Mouse (Mus musculus): ENCODE measurements around the gene Stard10. TPM values are rescaled to one million over a fixed set of nuclear protein-coding genes. Genes with fewer than 3 reads are reported as not detected.

Gene Stard10
- polyA plus RNA-seq, 1 experiment from 2014 or later: 8.0 TPM

DNA sequence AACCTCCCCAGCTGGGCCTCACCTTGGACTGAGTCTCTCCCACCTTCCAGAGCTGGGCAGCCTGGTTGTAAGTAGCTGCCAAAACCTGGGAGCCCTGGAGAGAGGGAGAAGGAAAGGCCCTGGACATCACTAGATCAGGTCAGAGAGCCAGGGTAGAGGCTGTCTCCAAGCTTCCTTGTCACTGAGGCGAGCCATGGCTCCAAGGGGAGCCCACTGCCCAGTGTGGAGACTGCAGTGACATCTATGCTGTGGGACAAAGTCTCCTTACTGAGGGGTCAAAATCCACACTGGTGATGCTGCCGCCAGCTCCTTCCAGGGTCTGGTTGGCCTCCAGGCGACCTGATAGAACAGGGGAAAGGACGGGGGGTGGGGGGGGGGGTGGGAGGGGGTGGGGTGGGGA lies 24.8 kb upstream of the Stard10 start:
- WGBS: 68% methylated on average over 4 of the region's 4 CpGs
- no peaks in the 10 kb centered on the region for H3K9me3 ChIP-seq

GRCm38 (mm10) chr7:101292696-101293095 lies 24.2 kb upstream of the Stard10 start:
- peaks cover 11% of the 10 kb centered on the region for H3K4me1 ChIP-seq
- H3K27me3 ChIP-seq: peaks cover 3% of the 10 kb centered on the region; the same call in 1 of the 2 replicates
- 93% methylated on average over 1 of the region's 1 CpGs for WGBS
- H3K4me2 ChIP-seq (replicated peaks): no peak overlapping the region
- H3K36me3 ChIP-seq: peaks cover 12% of the 10 kb centered on the region
- no peak for ATAC-seq (replicated peaks)
- H3K4me3 ChIP-seq: no peak overlapping the region
- no peak overlapping the region for H3K27ac ChIP-seq (replicated peaks)
- no peaks in the 10 kb centered on the region for H3K9me3 ChIP-seq
- H3K9ac ChIP-seq (replicated peaks): no peak overlapping the region

More for the DNA sequence above, 24.8 kb upstream of the Stard10 start:
- H3K4me2 ChIP-seq (replicated peaks): no peak overlapping the region
- H3K36me3 ChIP-seq: peaks cover 12% of the 10 kb centered on the region
- ATAC-seq (replicated peaks): no peak
- no peaks in the 10 kb centered on the region; the same call in 1 of the 2 replicates for H3K27me3 ChIP-seq
- H3K4me1 ChIP-seq: peaks cover 9% of the 10 kb centered on the region
- no peak overlapping the region for H3K27ac ChIP-seq (replicated peaks)
- no peak overlapping the region for H3K9ac ChIP-seq (replicated peaks)
- no peak overlapping the region for H3K4me3 ChIP-seq

DNA sequence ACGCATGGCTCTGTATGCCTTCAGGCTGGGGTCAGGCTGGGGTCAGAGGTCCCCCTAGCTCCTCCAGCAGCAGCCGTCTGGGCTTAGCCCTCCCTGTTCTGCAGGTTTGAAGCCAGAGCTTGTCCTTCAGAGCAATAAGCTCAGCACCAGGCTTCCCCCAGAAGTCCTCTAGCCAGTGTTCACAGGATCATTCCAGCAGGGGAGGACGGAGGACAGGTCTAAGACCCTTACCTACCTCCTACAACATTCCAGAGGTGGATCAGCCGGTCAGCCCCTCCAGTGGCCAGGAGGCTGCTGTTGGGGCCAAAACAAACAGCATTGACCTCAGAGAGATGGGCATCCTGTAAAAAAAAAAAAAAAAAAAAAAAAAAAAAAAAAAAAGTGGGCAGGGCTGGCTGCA lies 23.7 kb upstream of the Stard10 start:
- H3K4me1 ChIP-seq: peaks cover 11% of the 10 kb centered on the region
- 74% methylated on average over 4 of the region's 4 CpGs for WGBS

DNA sequence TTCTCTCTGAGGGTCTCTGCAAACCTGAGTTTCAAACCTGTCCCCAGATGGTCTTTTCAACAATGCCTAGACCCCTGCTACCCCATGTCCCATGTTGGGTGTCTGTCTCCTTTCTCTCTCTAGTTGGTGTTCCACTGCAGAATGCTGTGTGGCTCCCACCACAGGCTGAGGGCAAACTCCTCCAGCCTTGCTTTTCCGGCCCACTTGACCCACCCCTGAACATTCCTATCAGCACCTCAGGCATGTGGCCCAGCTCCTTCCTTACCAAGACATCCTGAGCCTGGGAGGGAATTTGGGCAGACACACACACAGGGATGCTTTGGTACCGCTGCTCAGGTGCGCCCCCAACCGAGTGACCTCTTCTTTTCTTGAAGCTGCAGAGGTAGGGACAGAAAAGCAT lies 23.3 kb upstream of the Stard10 start:
- Histone ChIP-seq H3K36me3 (peaks cover 12% of the 10 kb centered on the region), H3K27ac (replicated peaks) (no peak overlapping the region), H3K4me2 (replicated peaks) (no peak overlapping the region), H3K4me3 (no peak overlapping the region), H3K4me1 (peaks cover 11% of the 10 kb centered on the region), H3K9me3 (no peaks in the 10 kb centered on the region), H3K9ac (replicated peaks) (no peak overlapping the region), H3K27me3 (peaks cover 7% of the 10 kb centered on the region; the same call in 1 of the 2 replicates)
- no peak for ATAC-seq (replicated peaks)
- 56% methylated on average over 4 of the region's 4 CpGs for WGBS

More for the DNA sequence above, 23.7 kb upstream of the Stard10 start:
- Histone ChIP-seq H3K4me2 (replicated peaks) (no peak overlapping the region), H3K36me3 (peaks cover 12% of the 10 kb centered on the region), H3K27ac (replicated peaks) (no peak overlapping the region), H3K27me3 (peaks cover 7% of the 10 kb centered on the region; the same call in 1 of the 2 replicates), H3K4me3 (no peak overlapping the region), H3K9ac (replicated peaks) (no peak overlapping the region), H3K9me3 (no peaks in the 10 kb centered on the region)
- no peak for ATAC-seq (replicated peaks)

DNA sequence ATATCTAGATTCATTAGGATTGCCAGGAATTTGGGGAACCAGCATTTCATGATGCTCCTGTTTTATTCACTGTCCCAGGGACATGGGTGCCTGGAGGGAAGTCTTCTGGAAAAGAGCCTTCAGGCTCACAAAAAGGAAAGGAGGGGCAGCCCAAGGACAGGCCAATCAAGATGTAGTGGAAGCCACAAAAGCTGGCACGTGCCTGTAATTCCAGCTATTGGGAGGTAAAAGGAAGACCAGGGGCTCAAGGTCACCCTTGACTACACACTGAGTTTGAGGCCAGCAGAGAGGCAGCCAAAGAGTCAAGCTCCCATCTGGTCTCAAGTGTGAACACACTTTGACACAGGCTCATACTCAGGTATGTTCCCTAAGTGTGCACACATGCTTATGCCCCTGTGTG lies 21.4 kb upstream of the Stard10 start:
- Histone ChIP-seq H3K4me1 (peaks cover 11% of the 10 kb centered on the region), H3K9ac (replicated peaks) (no peak overlapping the region), H3K9me3 (no peaks in the 10 kb centered on the region), H3K4me3 (no peak overlapping the region), H3K36me3 (peaks cover 7% of the 10 kb centered on the region; the same call in 1 of the 2 replicates), H3K27me3 (peaks cover 19% of the 10 kb centered on the region; the same call in 1 of the 2 replicates), H3K4me2 (replicated peaks) (no peak overlapping the region), H3K27ac (replicated peaks) (no peak overlapping the region)
- ATAC-seq (replicated peaks): no peak
- WGBS: 67% methylated on average over 1 of the region's 1 CpGs

GRCm38 (mm10) chr7:101296252-101297022 lies 20.4 kb upstream of the Stard10 start:
- peaks cover 4% of the 10 kb centered on the region; the same call in 1 of the 2 replicates for H3K36me3 ChIP-seq
- peak; percentile 95 for ATAC-seq (replicated peaks)
- peak overlapping the region; percentile 77 for H3K27ac ChIP-seq (replicated peaks)
- H3K9ac ChIP-seq (replicated peaks): peak overlapping the region; percentile 66
- peak overlapping the region; percentile 61 for H3K4me2 ChIP-seq (replicated peaks)
- WGBS: 10% methylated on average over 35 of the region's 35 CpGs
- H3K9me3 ChIP-seq: no peaks in the 10 kb centered on the region
- H3K4me3 ChIP-seq: peak overlapping the region; percentile 40
- peaks cover 22% of the 10 kb centered on the region; the same call in 1 of the 2 replicates for H3K27me3 ChIP-seq
- peaks cover 16% of the 10 kb centered on the region for H3K4me1 ChIP-seq

- Histone ChIP-seq H3K27me3 (peaks cover 22% of the 10 kb centered on the region; the same call in 1 of the 2 replicates), H3K4me1 (peaks cover 17% of the 10 kb centered on the region), H3K27ac (replicated peaks) (peak overlapping the region; percentile 77), H3K4me2 (replicated peaks) (peak overlapping the region; percentile 61), H3K36me3 (no peaks in the 10 kb centered on the region), H3K9ac (replicated peaks) (peak overlapping the region; percentile 66), H3K9me3 (no peaks in the 10 kb centered on the region), H3K4me3 (peak overlapping the region; percentile 40)
- ATAC-seq (replicated peaks): no peak
- 21% methylated on average over 8 of the region's 8 CpGs for WGBS
Observed at GRCm38 (mm10) chr7:101297023-101297405, 19.9 kb upstream of the Stard10 start.

GRCm38 (mm10) chr7:101298375-101298774 lies 18.5 kb upstream of the Stard10 start:
- H3K4me1 ChIP-seq: peaks cover 25% of the 10 kb centered on the region
- ATAC-seq (replicated peaks): no peak

DNA sequence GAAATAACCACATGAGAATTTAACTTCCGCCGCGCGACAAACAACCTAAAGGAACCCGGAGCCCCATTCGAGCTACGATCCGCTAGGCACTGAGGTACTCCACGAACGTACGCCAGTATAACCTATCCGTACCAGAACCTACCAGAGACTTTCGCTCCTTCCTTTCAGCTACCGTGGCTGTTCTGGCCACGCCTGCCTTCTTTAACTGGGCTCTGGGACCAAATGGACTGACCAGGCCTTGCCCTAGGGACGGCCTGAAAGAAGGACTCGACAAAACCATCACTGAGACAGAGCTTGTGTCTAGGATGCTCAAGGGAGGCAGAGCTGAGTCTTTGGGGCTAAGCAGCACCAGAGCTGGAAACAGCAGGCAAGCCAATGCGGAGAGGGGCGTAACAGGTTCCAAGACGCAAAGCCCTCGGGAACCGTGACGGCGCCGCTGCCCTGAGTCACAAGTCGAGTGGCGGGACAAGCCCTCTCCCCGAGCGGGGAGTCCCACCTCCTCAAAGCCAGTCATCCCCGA lies 15.5 kb upstream of the Stard10 start:
- H3K9ac ChIP-seq (replicated peaks): peak overlapping the region; percentile 50
- H3K9me3 ChIP-seq: no peaks in the 10 kb centered on the region
- peak overlapping the region; percentile 57 for H3K4me3 ChIP-seq
- peak overlapping the region; percentile 60 for H3K27ac ChIP-seq (replicated peaks)
- peak; percentile 24 for ATAC-seq (replicated peaks)
- H3K4me1 ChIP-seq: peaks cover 20% of the 10 kb centered on the region
- under 1% methylated on average over 30 of the region's 30 CpGs for WGBS
- peak overlapping the region; percentile 80 for H3K4me2 ChIP-seq (replicated peaks)
- no peaks in the 10 kb centered on the region for H3K36me3 ChIP-seq
- H3K27me3 ChIP-seq: peaks cover 22% of the 10 kb centered on the region; the same call in 1 of the 2 replicates

More at GRCm38 (mm10) chr7:101298375-101298774, 18.5 kb upstream of the Stard10 start:
- 91% methylated on average over 3 of the region's 3 CpGs for WGBS
- Histone ChIP-seq H3K9me3 (no peaks in the 10 kb centered on the region), H3K27me3 (peaks cover 22% of the 10 kb centered on the region; the same call in 1 of the 2 replicates), H3K27ac (replicated peaks) (no peak overlapping the region), H3K4me2 (replicated peaks) (no peak overlapping the region), H3K36me3 (no peaks in the 10 kb centered on the region), H3K4me3 (no peak overlapping the region), H3K9ac (replicated peaks) (no peak overlapping the region)

DNA sequence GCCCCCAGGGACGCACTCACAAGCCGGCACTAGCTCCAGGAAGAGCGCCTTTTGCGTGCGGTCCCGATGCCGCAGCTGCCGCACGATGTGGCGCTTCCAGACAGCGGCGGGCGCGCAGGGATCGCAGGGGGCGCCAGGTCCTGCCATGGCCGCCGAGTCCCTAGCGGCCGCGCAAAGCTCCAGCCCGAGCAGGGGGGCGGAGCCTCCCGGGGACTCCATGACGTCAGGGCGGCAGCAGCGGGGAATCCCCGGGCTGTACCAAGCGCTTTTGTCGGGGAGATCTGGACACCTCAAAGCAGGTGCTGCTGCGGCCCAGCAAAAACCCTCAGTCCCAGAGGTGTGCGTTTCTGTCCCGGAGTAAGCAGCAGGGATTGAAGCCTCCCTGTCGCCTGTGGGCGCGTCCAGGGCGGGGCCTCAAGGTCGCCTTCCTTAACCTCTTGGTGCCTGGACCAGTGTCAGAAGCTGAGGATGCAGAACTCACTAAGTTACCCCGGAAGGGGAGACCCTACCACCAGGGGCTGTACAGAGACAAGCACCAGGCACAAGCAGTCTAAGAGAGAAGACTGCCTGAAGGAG lies 14.9 kb upstream of the Stard10 start, which contains the start of gene Atg16l2:
Atg16l2 (minus strand) TSS at position 371 of the 576 bp plus-strand sequence.
- Histone ChIP-seq H3K9ac (replicated peaks) (peak within 1 kb of the TSS; percentile 50), H3K27ac (replicated peaks) (peak within 1 kb of the TSS; percentile 60), H3K4me1 (peaks cover 16% of the 10 kb centered on the region), H3K4me2 (replicated peaks) (peak within 1 kb of the TSS; percentile 80), H3K27me3 (peaks cover 22% of the 10 kb centered on the region; the same call in 1 of the 2 replicates), H3K4me3 (peak within 1 kb of the TSS; percentile 57), H3K36me3 (no peaks in the 10 kb centered on the region), H3K9me3 (no peaks in the 10 kb centered on the region)
- ATAC-seq (replicated peaks): peak; percentile 94
- WGBS: 0% methylated on average over 39 of the region's 39 CpGs

GRCm38 (mm10) chr7:101302691-101303090 lies 14.2 kb upstream of the Stard10 start:
- H3K4me1 ChIP-seq: peaks cover 13% of the 10 kb centered on the region
- H3K9ac ChIP-seq (replicated peaks): peak overlapping the region; percentile 50; the same call in 1 of the 2 replicates
- peak overlapping the region; percentile 60 for H3K27ac ChIP-seq (replicated peaks)
- ATAC-seq (replicated peaks): no peak
- peak overlapping the region; percentile 57 for H3K4me3 ChIP-seq
- H3K36me3 ChIP-seq: no peaks in the 10 kb centered on the region
- no peaks in the 10 kb centered on the region for H3K9me3 ChIP-seq
- H3K4me2 ChIP-seq (replicated peaks): peak overlapping the region; percentile 80
- 19% methylated on average over 7 of the region's 7 CpGs for WGBS
- peaks cover 19% of the 10 kb centered on the region; the same call in 1 of the 2 replicates for H3K27me3 ChIP-seq

- H3K9ac ChIP-seq (replicated peaks): no peak overlapping the region
- 54% methylated on average over 2 of the region's 2 CpGs for WGBS
- H3K4me2 ChIP-seq (replicated peaks): no peak overlapping the region
- H3K4me3 ChIP-seq: no peak overlapping the region
- no peaks in the 10 kb centered on the region for H3K27me3 ChIP-seq
- ATAC-seq (replicated peaks): no peak
- no peaks in the 10 kb centered on the region for H3K36me3 ChIP-seq
- no peak overlapping the region for H3K27ac ChIP-seq (replicated peaks)
- no peaks in the 10 kb centered on the region for H3K9me3 ChIP-seq
- H3K4me1 ChIP-seq: peaks cover 13% of the 10 kb centered on the region
Observed at GRCm38 (mm10) chr7:101306841-101307240, 10.0 kb upstream of the Stard10 start.
